Mouse (Mus musculus): ENCODE results near the gene Slc13a3. TPM values are rescaled to one million over a fixed set of nuclear protein-coding genes. Genes with fewer than 3 reads are reported as not detected.
"Not testable (repeated sequence)": the region's sequence is repeated elsewhere in the genome, so short reads cannot be mapped to it uniquely, and the experiment has no call there.

The Slc13a3 gene
- polyA plus RNA-seq (2015; fragmentation: Nextera tagmentation; extraction: Ambion mirVana), result 0.36 and 0.51 TPM in 2 replicates

GRCm38 (mm10) chr2:165473003-165473402, at the start of gene Slc13a3:
Gene Slc13a3 (minus strand): TSS chr2:165473230.
- ATAC-seq, result peak; percentile 72
- peaks cover 13% of the 10 kb centered on the region for H3K27me3 ChIP-seq (replicated peaks)
- no peaks in the 10 kb centered on the region for H3K9me3 ChIP-seq
- peak within 1 kb of the TSS; percentile 11; the same call in 1 of the 2 replicates for H3K4me3 ChIP-seq (replicated peaks)
- H3K27ac ChIP-seq, result no peak within 1 kb of the TSS
- 2% methylated on average over 35 of the region's 35 CpGs for WGBS
- H3K4me1 ChIP-seq (replicated peaks), result peaks cover 7% of the 10 kb centered on the region; the same call in 1 of the 2 replicates
- no peak within 1 kb of the TSS for H3K9ac ChIP-seq
- H3K4me2 ChIP-seq (replicated peaks), result peak within 1 kb of the TSS; percentile 41
- H3K36me3 ChIP-seq, result no peaks in the 10 kb centered on the region

- H3K4me1 ChIP-seq (replicated peaks), result peaks cover 6% of the 10 kb centered on the region
- H3K36me3 ChIP-seq, result no peaks in the 10 kb centered on the region
- 95% methylated on average over 20 of the region's 20 CpGs for WGBS
Measured at GRCm38 (mm10) chr2:165515178-165515728, 42.2 kb upstream of the Slc13a3 start.

GRCm38 (mm10) chr2:165512870-165513600, 40.0 kb upstream of the Slc13a3 start:
- ATAC-seq, result peak; percentile 56; the same call in 1 of the 2 replicates
- Histone ChIP-seq H3K27ac (no peak overlapping the region), H3K9ac (no peak overlapping the region), H3K4me1 (replicated peaks) (peaks cover 6% of the 10 kb centered on the region), H3K27me3 (replicated peaks) (no peaks in the 10 kb centered on the region), H3K4me2 (replicated peaks) (no peak overlapping the region), H3K4me3 (replicated peaks) (no peak overlapping the region), H3K36me3 (no peaks in the 10 kb centered on the region), H3K9me3 (no peaks in the 10 kb centered on the region)
- 24% methylated on average over 11 of the region's 11 CpGs for WGBS

More at GRCm38 (mm10) chr2:165515178-165515728, 42.2 kb upstream of the Slc13a3 start:
- Histone ChIP-seq H3K9ac (no peak overlapping the region), H3K27me3 (replicated peaks) (no peaks in the 10 kb centered on the region), H3K9me3 (no peaks in the 10 kb centered on the region), H3K4me2 (replicated peaks) (no peak overlapping the region), H3K4me3 (replicated peaks) (no peak overlapping the region), H3K27ac (no peak overlapping the region)
- no peak for ATAC-seq

- ATAC-seq, result 0 out of 2 replicates have a peak, but pooled peaks have one; percentile 12
- H3K4me1 ChIP-seq (replicated peaks), result peaks cover 6% of the 10 kb centered on the region
- no peak overlapping the region for H3K9ac ChIP-seq
- no peak overlapping the region for H3K4me2 ChIP-seq (replicated peaks)
- no peak overlapping the region for H3K4me3 ChIP-seq (replicated peaks)
- H3K27me3 ChIP-seq (replicated peaks), result no peaks in the 10 kb centered on the region
- H3K27ac ChIP-seq, result no peak overlapping the region
- H3K9me3 ChIP-seq, result no peaks in the 10 kb centered on the region
- 24% methylated on average over 7 of the region's 7 CpGs for WGBS
- no peaks in the 10 kb centered on the region for H3K36me3 ChIP-seq
Measured at GRCm38 (mm10) chr2:165512426-165512825, 39.4 kb upstream of the Slc13a3 start.

DNA sequence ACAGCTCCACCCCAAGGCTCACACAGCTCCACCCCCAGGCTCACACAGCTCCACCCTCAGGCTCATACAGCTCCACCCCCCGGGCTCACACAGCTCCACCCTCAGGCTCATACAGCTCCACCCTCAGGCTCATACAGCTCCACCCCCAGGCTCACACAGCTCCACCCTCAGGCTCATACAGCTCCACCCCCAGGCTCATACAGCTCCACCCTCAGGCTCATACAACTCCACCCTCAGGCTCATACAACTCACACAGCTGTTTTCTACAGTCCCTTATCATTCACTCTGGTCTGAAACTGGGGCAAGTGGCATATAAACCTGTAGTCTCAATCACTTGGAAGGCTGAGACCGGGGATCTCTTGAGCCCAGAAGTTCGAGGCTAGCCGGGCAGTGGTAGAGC, 38.5 kb upstream of the Slc13a3 start:
- not testable (repeated sequence) for H3K27me3 ChIP-seq (replicated peaks); H3K36me3 ChIP-seq; H3K9ac ChIP-seq; H3K4me3 ChIP-seq (replicated peaks); H3K4me2 ChIP-seq (replicated peaks); H3K4me1 ChIP-seq (replicated peaks); H3K9me3 ChIP-seq; H3K27ac ChIP-seq; ATAC-seq
- WGBS, result 82% methylated on average over 4 of the region's 4 CpGs

GRCm38 (mm10) chr2:165510914-165511458, 38.0 kb upstream of the Slc13a3 start:
- not testable (repeated sequence) for H3K4me1 ChIP-seq (replicated peaks); H3K27me3 ChIP-seq (replicated peaks); H3K27ac ChIP-seq; H3K4me3 ChIP-seq (replicated peaks); H3K9me3 ChIP-seq; H3K4me2 ChIP-seq (replicated peaks); ATAC-seq; H3K36me3 ChIP-seq; H3K9ac ChIP-seq
- WGBS, result 71% methylated on average over 2 of the region's 2 CpGs

DNA sequence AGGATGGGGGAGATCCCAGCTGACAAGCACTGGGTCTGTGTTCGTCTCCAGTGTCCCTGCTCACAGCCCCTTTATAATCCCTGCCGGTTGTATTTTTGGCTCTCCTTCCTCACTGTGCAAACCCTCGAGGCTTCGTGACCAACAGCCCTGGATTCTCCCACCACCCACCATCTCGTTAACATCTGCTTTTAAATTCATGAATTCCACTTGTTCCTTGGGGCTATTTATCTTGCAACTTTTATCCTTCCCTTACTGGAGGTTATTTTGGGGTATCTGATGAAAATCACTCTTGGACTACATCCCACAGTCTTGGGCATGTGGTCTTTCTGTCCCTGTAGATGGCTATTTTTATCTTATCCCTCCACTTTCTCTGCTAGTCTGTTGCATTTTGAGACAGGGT, 37.4 kb upstream of the Slc13a3 start:
- H3K27me3 ChIP-seq (replicated peaks), result no peaks in the 10 kb centered on the region
- no peaks in the 10 kb centered on the region for H3K9me3 ChIP-seq
- ATAC-seq, result no peak
- peaks cover 6% of the 10 kb centered on the region for H3K4me1 ChIP-seq (replicated peaks)
- no peak overlapping the region for H3K4me3 ChIP-seq (replicated peaks)
- no peak overlapping the region for H3K27ac ChIP-seq
- WGBS, result 61% methylated on average over 5 of the region's 5 CpGs
- no peak overlapping the region for H3K4me2 ChIP-seq (replicated peaks)
- no peaks in the 10 kb centered on the region for H3K36me3 ChIP-seq
- no peak overlapping the region for H3K9ac ChIP-seq

GRCm38 (mm10) chr2:165509686-165510085, 36.7 kb upstream of the Slc13a3 start:
- Histone ChIP-seq H3K36me3 (no peaks in the 10 kb centered on the region), H3K27me3 (replicated peaks) (no peaks in the 10 kb centered on the region), H3K4me1 (replicated peaks) (peaks cover 6% of the 10 kb centered on the region), H3K27ac (no peak overlapping the region), H3K9me3 (no peaks in the 10 kb centered on the region), H3K4me3 (replicated peaks) (no peak overlapping the region), H3K9ac (no peak overlapping the region), H3K4me2 (replicated peaks) (no peak overlapping the region)
- ATAC-seq, result no peak
- 59% methylated on average over 9 of the region's 9 CpGs for WGBS

- WGBS, result 6% methylated on average over 30 of the region's 32 CpGs
- peak within 1 kb of the TSS; percentile 54 for H3K9ac ChIP-seq
- H3K4me1 ChIP-seq (replicated peaks), result peaks cover 11% of the 10 kb centered on the region; the same call in 1 of the 2 replicates
- no peaks in the 10 kb centered on the region for H3K9me3 ChIP-seq
- H3K36me3 ChIP-seq, result no peaks in the 10 kb centered on the region
- H3K4me2 ChIP-seq (replicated peaks), result peak within 1 kb of the TSS; percentile 70
- peak within 1 kb of the TSS; percentile 47 for H3K4me3 ChIP-seq (replicated peaks)
- peak; percentile 87 for ATAC-seq
- peak within 1 kb of the TSS; percentile 56 for H3K27ac ChIP-seq
- H3K27me3 ChIP-seq (replicated peaks), result no peaks in the 10 kb centered on the region
Measured at GRCm38 (mm10) chr2:165503259-165504203, 30.5 kb upstream of the Slc13a3 start, which contains the start of gene Slc2a10. Gene Slc2a10 (plus strand): TSS chr2:165503787.

DNA sequence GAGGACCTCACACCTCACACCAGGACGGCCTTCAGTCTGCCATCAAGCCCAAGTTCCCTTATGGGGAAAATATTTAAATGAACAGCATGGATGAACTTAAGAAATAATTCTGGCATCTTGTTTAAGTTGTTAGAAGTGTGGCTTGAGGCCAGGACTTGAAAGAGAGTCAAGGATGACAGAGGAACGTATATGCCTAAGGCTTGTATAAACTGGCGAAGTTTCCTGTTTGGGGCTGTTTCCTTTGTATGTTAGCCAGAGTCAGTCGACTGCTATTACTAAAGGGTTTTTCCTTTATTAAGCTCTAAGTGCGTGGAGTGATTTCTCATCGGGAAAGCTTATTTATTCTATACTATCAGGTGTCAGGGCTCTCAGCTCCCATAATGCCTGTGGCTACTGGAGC, 25.8 kb upstream of the Slc13a3 start:
- Histone ChIP-seq H3K9ac (no peak overlapping the region), H3K27ac (no peak overlapping the region), H3K4me3 (replicated peaks) (no peak overlapping the region), H3K4me1 (replicated peaks) (peaks cover 10% of the 10 kb centered on the region; the same call in 1 of the 2 replicates), H3K36me3 (no peaks in the 10 kb centered on the region), H3K27me3 (replicated peaks) (no peaks in the 10 kb centered on the region), H3K4me2 (replicated peaks) (no peak overlapping the region), H3K9me3 (no peaks in the 10 kb centered on the region)
- WGBS, result 45% methylated on average over 6 of the region's 6 CpGs
- no peak for ATAC-seq

DNA sequence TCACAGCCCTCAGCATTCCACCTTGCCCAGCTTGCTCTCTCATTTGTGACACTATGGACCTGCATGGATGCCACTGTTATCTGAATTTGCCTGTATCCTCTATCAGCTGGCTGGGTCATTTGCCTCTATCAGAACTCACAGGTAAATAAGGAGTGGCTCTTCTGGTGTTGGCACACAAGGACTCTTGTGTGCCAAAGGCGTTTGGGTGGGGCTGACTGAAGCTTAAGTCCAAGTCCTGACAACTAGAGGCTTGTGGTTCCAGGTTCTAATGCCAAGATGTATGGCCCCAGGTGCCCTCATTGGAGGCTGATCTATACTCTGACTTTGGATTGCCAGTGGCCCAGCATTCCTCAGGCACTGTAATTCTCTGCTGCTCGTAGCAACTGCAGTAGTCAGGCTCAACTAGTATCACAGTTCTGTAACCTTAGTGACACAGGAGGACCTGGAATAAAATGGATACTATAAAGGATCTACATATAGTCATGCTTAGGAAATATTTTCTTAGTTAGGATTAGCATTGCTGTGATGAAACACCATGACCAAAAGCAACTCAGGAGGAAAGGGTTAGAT, 24.8 kb upstream of the Slc13a3 start:
- Histone ChIP-seq H3K27ac (no peak overlapping the region), H3K4me1 (replicated peaks) (peaks cover 6% of the 10 kb centered on the region; the same call in 1 of the 2 replicates), H3K4me2 (replicated peaks) (no peak overlapping the region), H3K9ac (no peak overlapping the region), H3K4me3 (replicated peaks) (no peak overlapping the region), H3K9me3 (no peaks in the 10 kb centered on the region), H3K36me3 (no peaks in the 10 kb centered on the region), H3K27me3 (replicated peaks) (no peaks in the 10 kb centered on the region)
- ATAC-seq, result no peak
- 51% methylated on average over 2 of the region's 2 CpGs for WGBS
